Mouse (Mus musculus): Measurements from ENCODE around the gene Psmg3. TPM values are rescaled to one million over a fixed set of nuclear protein-coding genes. Genes with fewer than 3 reads are reported as not detected.
A peak's percentile ranks its signal among the peaks of the same experiment; 100 is the strongest.

Gene Psmg3
- polyA plus RNA-seq, 1 experiment from 2014 or later = 79.8 TPM

- H3K9me3 ChIP-seq (ENCODE audit: control insufficient read depth, low read length) = no peaks in the 10 kb centered on the region
- H3K27ac ChIP-seq (ENCODE audit: low read depth, low read length) = no peak overlapping the region
- H3K4me3 ChIP-seq (ENCODE audit: low read depth, low read length) = no peak overlapping the region
- no peaks in the 10 kb centered on the region for H3K27me3 ChIP-seq (ENCODE audit: control insufficient read depth, insufficient read depth, low read length)
- H3K4me1 ChIP-seq (ENCODE audit: control insufficient read depth, insufficient read depth, low read length) = peaks cover 31% of the 10 kb centered on the region
- H3K4me2 ChIP-seq (ENCODE audit: low read depth) = no peak overlapping the region
- H3K9ac ChIP-seq (ENCODE audit: low read length) = no peak overlapping the region
- WGBS = 96% methylated on average over 8 of the region's 8 CpGs
- H3K36me3 ChIP-seq (ENCODE audit: control insufficient read depth, insufficient read depth, low read length) = peaks cover 4% of the 10 kb centered on the region; the same call in 1 of the 2 replicates
- ATAC-seq (ENCODE audit: insufficient read depth, low FRiP score, low TSS enrichment) (no peak), DNase-seq (ENCODE audit: low spot score) (no peak)
Measured at GRCm38 (mm10) chr5:139801231-139801630, 25.5 kb downstream of the Psmg3 start.

GRCm38 (mm10) chr5:139799801-139800590 lies 26.7 kb downstream of the Psmg3 start:
- no peak for ATAC-seq (ENCODE audit: insufficient read depth, low FRiP score, low TSS enrichment)
- H3K9ac ChIP-seq (ENCODE audit: low read length) = no peak overlapping the region
- H3K27ac ChIP-seq (ENCODE audit: low read depth, low read length) = no peak overlapping the region
- 92% methylated on average over 33 of the region's 33 CpGs for WGBS
- H3K4me3 ChIP-seq (ENCODE audit: low read depth, low read length) = no peak overlapping the region
- peaks cover 4% of the 10 kb centered on the region; the same call in 1 of the 2 replicates for H3K36me3 ChIP-seq (ENCODE audit: control insufficient read depth, insufficient read depth, low read length)
- DNase-seq (ENCODE audit: low spot score) = no peak
- no peaks in the 10 kb centered on the region for H3K9me3 ChIP-seq (ENCODE audit: control insufficient read depth, low read length)
- no peaks in the 10 kb centered on the region for H3K27me3 ChIP-seq (ENCODE audit: control insufficient read depth, insufficient read depth, low read length)
- peaks cover 34% of the 10 kb centered on the region for H3K4me1 ChIP-seq (ENCODE audit: control insufficient read depth, insufficient read depth, low read length)
- H3K4me2 ChIP-seq (ENCODE audit: low read depth) = no peak overlapping the region

GRCm38 (mm10) chr5:139799041-139799440 lies 27.6 kb downstream of the Psmg3 start:
- H3K9me3 ChIP-seq (ENCODE audit: control insufficient read depth, low read length) = no peaks in the 10 kb centered on the region
- DNase-seq (ENCODE audit: low spot score) (no peak), ATAC-seq (ENCODE audit: insufficient read depth, low FRiP score, low TSS enrichment) (no peak)
- no peak overlapping the region for H3K27ac ChIP-seq (ENCODE audit: low read depth, low read length)
- no peak overlapping the region for H3K4me2 ChIP-seq (ENCODE audit: low read depth)
- H3K27me3 ChIP-seq (ENCODE audit: control insufficient read depth, insufficient read depth, low read length) = no peaks in the 10 kb centered on the region
- H3K4me3 ChIP-seq (ENCODE audit: low read depth, low read length) = no peak overlapping the region
- H3K9ac ChIP-seq (ENCODE audit: low read length) = no peak overlapping the region
- WGBS = 94% methylated on average over 9 of the region's 9 CpGs
- peaks cover 4% of the 10 kb centered on the region; the same call in 1 of the 2 replicates for H3K36me3 ChIP-seq (ENCODE audit: control insufficient read depth, insufficient read depth, low read length)
- H3K4me1 ChIP-seq (ENCODE audit: control insufficient read depth, insufficient read depth, low read length) = peaks cover 33% of the 10 kb centered on the region

- DNase-seq (ENCODE audit: low spot score) (no peak), ATAC-seq (ENCODE audit: insufficient read depth, low FRiP score, low TSS enrichment) (peak; percentile 36; the same call in 1 of the 2 replicates)
- peak overlapping the region; percentile 3; the same call in 1 of the 2 replicates for H3K9ac ChIP-seq (ENCODE audit: low read length)
- peak overlapping the region; percentile 75 for H3K27ac ChIP-seq (ENCODE audit: low read depth, low read length)
- H3K4me2 ChIP-seq (ENCODE audit: low read depth) = peak overlapping the region; percentile 30
- 35% methylated on average over 10 of the region's 12 CpGs for whole genome bisulfite sequencing
- peaks cover 4% of the 10 kb centered on the region; the same call in 1 of the 2 replicates for H3K36me3 ChIP-seq (ENCODE audit: control insufficient read depth, insufficient read depth, low read length)
- peaks cover 26% of the 10 kb centered on the region for H3K4me1 ChIP-seq (ENCODE audit: control insufficient read depth, insufficient read depth, low read length)
- H3K9me3 ChIP-seq (ENCODE audit: control insufficient read depth, low read length) = no peaks in the 10 kb centered on the region
- H3K4me3 ChIP-seq (ENCODE audit: low read depth, low read length) = peak overlapping the region; percentile 0; the same call in 1 of the 2 replicates
- H3K27me3 ChIP-seq (ENCODE audit: control insufficient read depth, insufficient read depth, low read length) = no peaks in the 10 kb centered on the region
Measured at GRCm38 (mm10) chr5:139798168-139798900, 28.4 kb downstream of the Psmg3 start.

- peak overlapping the region; percentile 30 for H3K4me2 ChIP-seq (ENCODE audit: low read depth)
- H3K27ac ChIP-seq (ENCODE audit: low read depth, low read length) = peak overlapping the region; percentile 75
- H3K4me1 ChIP-seq (ENCODE audit: control insufficient read depth, insufficient read depth, low read length) = peaks cover 26% of the 10 kb centered on the region
- peak overlapping the region; percentile 3; the same call in 1 of the 2 replicates for H3K9ac ChIP-seq (ENCODE audit: low read length)
- no peaks in the 10 kb centered on the region for H3K27me3 ChIP-seq (ENCODE audit: control insufficient read depth, insufficient read depth, low read length)
- DNase-seq (ENCODE audit: low spot score) (peak; percentile 91), ATAC-seq (ENCODE audit: insufficient read depth, low FRiP score, low TSS enrichment) (peak; percentile 92)
- peak overlapping the region; percentile 0; the same call in 1 of the 2 replicates for H3K4me3 ChIP-seq (ENCODE audit: low read depth, low read length)
- 26% methylated on average over 11 of the region's 11 CpGs for WGBS
- H3K9me3 ChIP-seq (ENCODE audit: control insufficient read depth, low read length) = no peaks in the 10 kb centered on the region
- H3K36me3 ChIP-seq (ENCODE audit: control insufficient read depth, insufficient read depth, low read length) = peaks cover 2% of the 10 kb centered on the region; the same call in 1 of the 2 replicates
Measured at GRCm38 (mm10) chr5:139797473-139798167, 29.1 kb downstream of the Psmg3 start.

GRCm38 (mm10) chr5:139796900-139797299 lies 29.8 kb downstream of the Psmg3 start:
- ATAC-seq (ENCODE audit: insufficient read depth, low FRiP score, low TSS enrichment) (no peak), DNase-seq (ENCODE audit: low spot score) (peak; percentile 56)
- 0 out of 2 replicates have a peak overlapping the region, but pooled peaks have one; percentile 2 for H3K27ac ChIP-seq (ENCODE audit: low read depth, low read length)
- H3K4me1 ChIP-seq (ENCODE audit: control insufficient read depth, insufficient read depth, low read length) = peaks cover 34% of the 10 kb centered on the region
- 0 out of 2 replicates have a peak, but pooled peaks cover 2% of the 10 kb centered on the region for H3K36me3 ChIP-seq (ENCODE audit: control insufficient read depth, insufficient read depth, low read length)
- H3K4me3 ChIP-seq (ENCODE audit: low read depth, low read length) = no peak overlapping the region
- no peak overlapping the region for H3K4me2 ChIP-seq (ENCODE audit: low read depth)
- no peak overlapping the region; the same call in 1 of the 2 replicates for H3K9ac ChIP-seq (ENCODE audit: low read length)
- no peaks in the 10 kb centered on the region for H3K27me3 ChIP-seq (ENCODE audit: control insufficient read depth, insufficient read depth, low read length)
- 27% methylated on average over 13 of the region's 13 CpGs for WGBS
- H3K9me3 ChIP-seq (ENCODE audit: control insufficient read depth, low read length) = no peaks in the 10 kb centered on the region

GRCm38 (mm10) chr5:139796001-139796620 lies 30.6 kb downstream of the Psmg3 start:
- Histone ChIP-seq H3K9ac (ENCODE audit: low read length) (no peak overlapping the region), H3K36me3 (ENCODE audit: control insufficient read depth, insufficient read depth, low read length) (0 out of 2 replicates have a peak, but pooled peaks cover 2% of the 10 kb centered on the region), H3K4me2 (ENCODE audit: low read depth) (no peak overlapping the region), H3K4me1 (ENCODE audit: control insufficient read depth, insufficient read depth, low read length) (peaks cover 36% of the 10 kb centered on the region), H3K27me3 (ENCODE audit: control insufficient read depth, insufficient read depth, low read length) (no peaks in the 10 kb centered on the region), H3K27ac (ENCODE audit: low read depth, low read length) (no peak overlapping the region), H3K4me3 (ENCODE audit: low read depth, low read length) (no peak overlapping the region), H3K9me3 (ENCODE audit: control insufficient read depth, low read length) (no peaks in the 10 kb centered on the region)
- 80% methylated on average over 9 of the region's 9 CpGs for WGBS
- DNase-seq (ENCODE audit: low spot score) = no peak
- ATAC-seq (ENCODE audit: insufficient read depth, low FRiP score, low TSS enrichment) = no peak

GRCm38 (mm10) chr5:139794938-139795337 lies 31.7 kb downstream of the Psmg3 start:
- Histone ChIP-seq H3K9ac (ENCODE audit: low read length) (no peak overlapping the region), H3K9me3 (ENCODE audit: control insufficient read depth, low read length) (no peaks in the 10 kb centered on the region), H3K27ac (ENCODE audit: low read depth, low read length) (no peak overlapping the region), H3K4me2 (ENCODE audit: low read depth) (no peak overlapping the region), H3K4me3 (ENCODE audit: low read depth, low read length) (no peak overlapping the region), H3K27me3 (ENCODE audit: control insufficient read depth, insufficient read depth, low read length) (no peaks in the 10 kb centered on the region), H3K36me3 (ENCODE audit: control insufficient read depth, insufficient read depth, low read length) (no peaks in the 10 kb centered on the region), H3K4me1 (ENCODE audit: control insufficient read depth, insufficient read depth, low read length) (peaks cover 36% of the 10 kb centered on the region)
- ATAC-seq (ENCODE audit: insufficient read depth, low FRiP score, low TSS enrichment) (no peak), DNase-seq (ENCODE audit: low spot score) (no peak)
- 73% methylated on average over 10 of the region's 10 CpGs for WGBS
